Mouse (Mus musculus): Measurements from ENCODE around the gene Arhgef18.

DNA sequence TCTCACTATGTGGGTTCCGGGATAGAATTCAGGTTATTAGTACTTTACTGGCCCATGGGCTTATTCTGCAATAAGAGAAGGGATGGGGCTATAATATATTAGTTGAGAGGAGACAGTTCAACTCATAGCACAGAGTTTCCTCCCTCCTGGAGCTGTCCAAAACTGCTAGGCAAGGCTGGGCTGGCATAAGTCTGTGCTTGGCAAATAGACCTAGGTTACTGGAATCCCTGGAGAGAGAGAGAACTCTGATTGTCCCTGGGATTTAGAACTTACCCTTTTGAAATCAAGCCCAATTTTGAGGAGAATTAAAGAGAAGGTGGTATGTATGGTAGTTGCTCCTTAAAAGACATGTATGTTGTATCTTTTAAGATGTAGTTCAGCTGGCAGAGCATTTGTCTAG, 3.3 kb upstream of the Arhgef18 start:
- TF ChIP-seq CTCF (IDR thresholded peaks at IDR 0.05; ENCODE audit: low read depth) (no peak), EP300 (optimal IDR thresholded peaks at IDR 0.05) (no peak)
